Mouse (Mus musculus) CH12.LX (cell line): ENCODE data around the gene Cblc.

Experiments
- CTCF ChIP-seq, 2 experiments: IDR thresholded peaks in 1 of 2; conservative IDR thresholded peaks in 1 of 2; 2 replicates each; pipeline ENCODE4 v1.5.1; 2011 to 2012; ENCODE audit warnings: low read depth in 2 of 2, low read length in 2 of 2, improper control_type of control experiment in 1 of 2, inconsistent platforms in 1 of 2, mild to moderate bottlenecking in 1 of 2, moderate library complexity in 1 of 2
- MAX ChIP-seq: IDR thresholded peaks from 2 replicates; pipeline ENCODE4 v1.6.1; 2011; ENCODE audit warnings: low read length, improper control_type of control experiment
- MAZ ChIP-seq: IDR thresholded peaks from 2 replicates; pipeline ENCODE4 v1.6.1; 2012; ENCODE audit warnings: low read depth, mild to moderate bottlenecking, inconsistent platforms, low read length, improper control_type of control experiment, moderate library complexity
- MEF2A ChIP-seq: IDR thresholded peaks from 2 replicates; pipeline ENCODE4 v1.6.1; 2014; ENCODE audit warnings: low read depth, mild to moderate bottlenecking, inconsistent platforms, low read length, improper control_type of control experiment, borderline replicate concordance
- POLR2A ChIP-seq: IDR thresholded peaks from 2 replicates; pipeline ENCODE4 v1.6.1; 2011; ENCODE audit warnings: low read depth, mild to moderate bottlenecking, improper control_type of control experiment, low read length
- SIN3A ChIP-seq: IDR thresholded peaks from 2 replicates; pipeline ENCODE4 v1.6.1; 2012; ENCODE audit warnings: low read length, improper control_type of control experiment, inconsistent platforms
- TCF12 ChIP-seq: IDR thresholded peaks from 2 replicates; pipeline ENCODE4 v1.6.1; 2014; ENCODE audit warnings: low read depth, mild to moderate bottlenecking, inconsistent platforms, low read length, improper control_type of control experiment
- USF1 ChIP-seq: IDR thresholded peaks from 2 replicates; pipeline ENCODE4 v1.6.1; 2014; ENCODE audit warnings: low read depth, mild to moderate bottlenecking, inconsistent platforms, low read length, improper control_type of control experiment

DNA sequence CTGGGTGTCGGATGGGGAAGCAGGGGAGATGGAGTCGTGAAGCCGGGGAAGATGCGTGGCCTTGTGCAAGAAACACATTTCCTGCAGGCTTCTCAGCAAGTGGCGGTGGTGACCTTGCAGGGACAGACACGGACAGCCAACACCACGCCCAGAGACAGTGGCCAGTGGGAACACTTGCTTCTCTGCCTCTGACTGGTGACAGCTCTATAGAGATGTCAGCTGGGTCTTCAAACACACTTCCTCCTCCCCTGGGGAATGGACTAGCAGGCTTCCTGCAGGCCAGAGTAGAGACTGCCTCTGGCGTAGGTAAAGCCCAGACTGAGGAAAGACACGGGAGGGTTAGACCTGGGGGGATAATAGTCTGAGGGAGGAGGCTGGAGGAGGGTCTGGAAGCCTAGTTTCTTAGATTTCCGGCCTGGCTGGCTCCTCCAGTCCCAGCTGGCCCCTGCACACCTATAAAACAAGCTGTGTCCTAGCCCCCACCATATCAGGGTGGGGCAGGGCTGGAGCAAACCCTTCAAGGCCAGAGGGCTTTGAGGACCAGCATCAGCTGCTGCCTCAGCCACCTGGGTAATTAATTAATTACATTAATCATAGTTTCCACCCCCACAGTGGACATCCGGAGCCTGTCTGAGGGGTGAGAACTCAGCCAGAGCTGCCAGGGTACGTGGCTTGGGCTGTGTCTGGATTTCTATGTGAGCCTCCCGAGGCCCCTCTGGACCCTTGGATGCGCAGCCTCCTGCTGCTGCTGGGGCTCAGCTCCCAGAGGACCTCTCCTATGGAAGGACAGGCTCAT is 51.8 kb downstream of the Cblc start:
- TF ChIP-seq CTCF (conservative IDR thresholded peaks at IDR 0.05 in 1 of 2, IDR thresholded peaks at IDR 0.05 in 1 of 2; ENCODE audit: low read depth in 2 of 2, low read length in 2 of 2) = no peak
- TF ChIP-seq POLR2A = no peak
- TF ChIP-seq MAX = no peak
- no peak for TF ChIP-seq MAZ
- no peak for TF ChIP-seq MEF2A
- TF ChIP-seq SIN3A = no peak
- no peak for TF ChIP-seq USF1
- no peak for TF ChIP-seq TCF12
